Mouse (Mus musculus): ENCODE data around the gene St6galnac3. TPM values are rescaled to one million over a fixed set of nuclear protein-coding genes. Genes with fewer than 3 reads are reported as not detected.

Gene St6galnac3
- polyA plus RNA-seq, 1 experiment from 2014 or later: 23.2 TPM

GRCm38 (mm10) chr3:153701752-153702740, 22.9 kb downstream of the St6galnac3 start:
- no peak for ATAC-seq
- 42% methylated on average over 15 of the region's 15 CpGs for WGBS
- Histone ChIP-seq H3K27ac (ENCODE audit: low read depth, low read length) (no peak overlapping the region), H3K9ac (ENCODE audit: low read depth, low read length) (no peak overlapping the region), H3K4me3 (ENCODE audit: low read length) (no peak overlapping the region), H3K36me3 (ENCODE audit: control insufficient read depth, insufficient read depth, low read length) (no peaks in the 10 kb centered on the region), H3K27me3 (replicated peaks; ENCODE audit: control insufficient read depth, insufficient read depth, low read length) (no peaks in the 10 kb centered on the region), H3K9me3 (ENCODE audit: control insufficient read depth, low read length) (no peaks in the 10 kb centered on the region), H3K4me2 (ENCODE audit: low read length) (no peak overlapping the region), H3K4me1 (ENCODE audit: control insufficient read depth, insufficient read depth, low read depth, low read length) (peaks cover 3% of the 10 kb centered on the region; the same call in 1 of the 2 replicates)

GRCm38 (mm10) chr3:153701172-153701571, 23.8 kb downstream of the St6galnac3 start:
- 74% methylated on average over 7 of the region's 7 CpGs for WGBS
- no peak for ATAC-seq
- Histone ChIP-seq H3K27ac (ENCODE audit: low read depth, low read length) (no peak overlapping the region), H3K9ac (ENCODE audit: low read depth, low read length) (no peak overlapping the region), H3K27me3 (replicated peaks; ENCODE audit: control insufficient read depth, insufficient read depth, low read length) (no peaks in the 10 kb centered on the region), H3K4me3 (ENCODE audit: low read length) (no peak overlapping the region), H3K4me2 (ENCODE audit: low read length) (no peak overlapping the region), H3K9me3 (ENCODE audit: control insufficient read depth, low read length) (no peaks in the 10 kb centered on the region), H3K36me3 (ENCODE audit: control insufficient read depth, insufficient read depth, low read length) (no peaks in the 10 kb centered on the region), H3K4me1 (ENCODE audit: control insufficient read depth, insufficient read depth, low read depth, low read length) (peaks cover 3% of the 10 kb centered on the region; the same call in 1 of the 2 replicates)

DNA sequence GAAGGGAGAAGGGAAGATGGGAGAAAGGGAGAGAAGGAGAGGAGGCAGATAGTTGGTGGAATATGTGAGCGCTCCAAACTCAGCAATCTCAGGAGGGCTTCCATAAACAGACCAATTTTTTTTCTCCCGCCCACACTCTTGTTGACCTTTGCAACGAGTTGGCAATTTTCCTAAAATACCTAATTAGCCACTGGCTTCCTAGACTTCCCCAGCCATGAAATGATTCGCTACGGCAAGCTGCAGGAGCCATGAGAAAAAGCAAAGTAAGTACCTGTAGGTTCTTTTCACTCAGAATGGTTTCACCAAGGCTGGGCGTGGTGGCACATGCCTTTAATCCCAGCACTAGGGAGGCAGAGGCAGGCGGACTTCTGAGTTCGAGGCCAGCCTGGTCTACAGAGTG, 25.9 kb downstream of the St6galnac3 start:
- H3K4me3 ChIP-seq (ENCODE audit: low read length): no peak overlapping the region
- peaks cover 3% of the 10 kb centered on the region; the same call in 1 of the 2 replicates for H3K4me1 ChIP-seq (ENCODE audit: control insufficient read depth, insufficient read depth, low read depth, low read length)
- WGBS: 88% methylated on average over 8 of the region's 8 CpGs
- no peaks in the 10 kb centered on the region for H3K9me3 ChIP-seq (ENCODE audit: control insufficient read depth, low read length)
- no peaks in the 10 kb centered on the region for H3K36me3 ChIP-seq (ENCODE audit: control insufficient read depth, insufficient read depth, low read length)
- no peak overlapping the region for H3K9ac ChIP-seq (ENCODE audit: low read depth, low read length)
- no peaks in the 10 kb centered on the region for H3K27me3 ChIP-seq (replicated peaks; ENCODE audit: control insufficient read depth, insufficient read depth, low read length)
- H3K4me2 ChIP-seq (ENCODE audit: low read length): no peak overlapping the region
- ATAC-seq: no peak
- H3K27ac ChIP-seq (ENCODE audit: low read depth, low read length): no peak overlapping the region

DNA sequence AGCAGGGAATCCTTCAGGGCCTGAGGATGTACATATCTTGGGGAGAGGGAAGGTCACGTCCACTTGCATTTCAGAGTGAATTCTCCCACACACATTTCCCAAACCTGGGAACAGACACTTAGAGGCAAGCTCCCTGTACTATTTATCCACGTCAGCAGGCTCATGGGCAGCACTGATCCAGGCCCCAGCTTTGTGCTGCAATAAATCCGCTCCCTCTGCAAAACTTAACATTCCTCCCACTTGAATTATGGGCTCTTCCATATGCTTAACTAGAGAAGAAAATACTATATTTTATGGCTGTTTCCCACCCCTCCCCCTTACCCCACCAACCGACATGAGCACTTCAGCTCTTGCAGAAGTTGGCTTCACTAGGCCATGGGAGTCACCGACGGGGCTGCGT, 32.0 kb downstream of the St6galnac3 start:
- no peaks in the 10 kb centered on the region for H3K36me3 ChIP-seq (ENCODE audit: control insufficient read depth, insufficient read depth, low read length)
- no peak overlapping the region for H3K27ac ChIP-seq (ENCODE audit: low read depth, low read length)
- H3K27me3 ChIP-seq (replicated peaks; ENCODE audit: control insufficient read depth, insufficient read depth, low read length): no peaks in the 10 kb centered on the region
- H3K9ac ChIP-seq (ENCODE audit: low read depth, low read length): no peak overlapping the region
- H3K4me2 ChIP-seq (ENCODE audit: low read length): no peak overlapping the region
- H3K4me1 ChIP-seq (ENCODE audit: control insufficient read depth, insufficient read depth, low read depth, low read length): peaks cover 5% of the 10 kb centered on the region
- 78% methylated on average over 7 of the region's 7 CpGs for WGBS
- H3K4me3 ChIP-seq (ENCODE audit: low read length): no peak overlapping the region
- no peak for ATAC-seq
- H3K9me3 ChIP-seq (ENCODE audit: control insufficient read depth, low read length): no peaks in the 10 kb centered on the region

DNA sequence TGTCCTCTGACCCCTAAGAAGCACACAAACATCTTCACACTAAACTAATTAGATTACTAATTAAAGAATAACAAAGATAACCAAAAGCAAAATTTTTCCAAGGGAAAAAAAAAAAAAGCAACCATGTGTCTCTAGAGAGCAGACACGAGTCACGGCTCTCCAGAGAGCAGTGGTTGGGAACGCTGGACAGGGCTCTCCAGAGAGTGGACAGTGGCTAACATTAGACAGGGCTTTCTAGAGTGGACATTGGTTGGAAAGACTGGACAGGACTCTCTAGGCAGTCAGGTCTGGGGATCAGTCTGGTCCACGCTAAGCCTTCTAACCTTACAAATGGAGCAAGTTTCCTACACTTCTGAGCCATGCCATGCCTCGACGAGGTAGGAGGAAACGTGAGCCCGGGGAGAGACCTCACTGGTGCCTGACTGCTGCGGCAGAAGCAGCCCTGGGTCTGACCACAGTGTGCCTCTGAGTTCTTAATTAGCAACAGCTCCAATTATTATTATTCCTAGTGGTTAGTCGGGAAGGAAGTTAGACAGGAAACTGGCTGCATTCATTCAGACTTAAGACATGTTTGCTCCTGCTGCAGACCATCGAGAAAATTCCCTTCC, 32.7 kb downstream of the St6galnac3 start:
- Histone ChIP-seq H3K27ac (ENCODE audit: low read depth, low read length) (no peak overlapping the region), H3K4me2 (ENCODE audit: low read length) (no peak overlapping the region), H3K4me1 (ENCODE audit: control insufficient read depth, insufficient read depth, low read depth, low read length) (peaks cover 5% of the 10 kb centered on the region), H3K4me3 (ENCODE audit: low read length) (no peak overlapping the region), H3K9ac (ENCODE audit: low read depth, low read length) (no peak overlapping the region), H3K9me3 (ENCODE audit: control insufficient read depth, low read length) (no peaks in the 10 kb centered on the region), H3K27me3 (replicated peaks; ENCODE audit: control insufficient read depth, insufficient read depth, low read length) (no peaks in the 10 kb centered on the region), H3K36me3 (ENCODE audit: control insufficient read depth, insufficient read depth, low read length) (no peaks in the 10 kb centered on the region)
- WGBS: 76% methylated on average over 11 of the region's 11 CpGs
- ATAC-seq: no peak

DNA sequence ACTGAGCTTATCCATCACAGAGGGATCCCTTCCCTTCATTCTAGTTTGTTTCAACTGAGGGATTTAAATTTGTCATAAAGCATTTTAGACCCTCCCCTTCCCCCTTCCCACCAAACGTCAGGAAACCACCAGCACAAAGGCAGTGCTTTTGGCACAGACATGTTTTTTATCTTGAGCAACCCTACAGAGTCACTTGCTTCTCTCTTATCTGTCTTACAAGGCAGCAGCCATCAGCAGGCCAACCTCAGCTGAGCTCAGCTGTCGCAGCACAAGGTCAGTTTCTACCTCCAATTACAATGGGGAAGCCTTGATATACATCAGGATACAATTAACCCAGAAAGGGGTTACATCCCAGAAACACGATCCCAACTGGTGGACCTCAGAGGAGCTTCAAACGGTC, 33.4 kb downstream of the St6galnac3 start:
- Histone ChIP-seq H3K36me3 (ENCODE audit: control insufficient read depth, insufficient read depth, low read length) (no peaks in the 10 kb centered on the region), H3K27ac (ENCODE audit: low read depth, low read length) (no peak overlapping the region), H3K9me3 (ENCODE audit: control insufficient read depth, low read length) (no peaks in the 10 kb centered on the region), H3K4me3 (ENCODE audit: low read length) (no peak overlapping the region), H3K4me1 (ENCODE audit: control insufficient read depth, insufficient read depth, low read depth, low read length) (peaks cover 5% of the 10 kb centered on the region), H3K27me3 (replicated peaks; ENCODE audit: control insufficient read depth, insufficient read depth, low read length) (no peaks in the 10 kb centered on the region), H3K9ac (ENCODE audit: low read depth, low read length) (no peak overlapping the region), H3K4me2 (ENCODE audit: low read length) (no peak overlapping the region)
- no peak for ATAC-seq
- WGBS: 61% methylated on average over 4 of the region's 4 CpGs

- Histone ChIP-seq H3K9me3 (ENCODE audit: control insufficient read depth, low read length) (no peaks in the 10 kb centered on the region), H3K9ac (ENCODE audit: low read depth, low read length) (no peak overlapping the region; the same call in 1 of the 2 replicates), H3K36me3 (ENCODE audit: control insufficient read depth, insufficient read depth, low read length) (no peaks in the 10 kb centered on the region), H3K4me2 (ENCODE audit: low read length) (no peak overlapping the region), H3K4me1 (ENCODE audit: control insufficient read depth, insufficient read depth, low read depth, low read length) (peaks cover 5% of the 10 kb centered on the region), H3K4me3 (ENCODE audit: low read length) (no peak overlapping the region), H3K27ac (ENCODE audit: low read depth, low read length) (no peak overlapping the region), H3K27me3 (replicated peaks; ENCODE audit: control insufficient read depth, insufficient read depth, low read length) (no peaks in the 10 kb centered on the region)
- 81% methylated on average over 2 of the region's 2 CpGs for WGBS
- ATAC-seq: no peak; the same call in 1 of the 2 replicates
These were observed 34.4 kb downstream of the St6galnac3 start for GRCm38 (mm10) chr3:153690553-153690952.

DNA sequence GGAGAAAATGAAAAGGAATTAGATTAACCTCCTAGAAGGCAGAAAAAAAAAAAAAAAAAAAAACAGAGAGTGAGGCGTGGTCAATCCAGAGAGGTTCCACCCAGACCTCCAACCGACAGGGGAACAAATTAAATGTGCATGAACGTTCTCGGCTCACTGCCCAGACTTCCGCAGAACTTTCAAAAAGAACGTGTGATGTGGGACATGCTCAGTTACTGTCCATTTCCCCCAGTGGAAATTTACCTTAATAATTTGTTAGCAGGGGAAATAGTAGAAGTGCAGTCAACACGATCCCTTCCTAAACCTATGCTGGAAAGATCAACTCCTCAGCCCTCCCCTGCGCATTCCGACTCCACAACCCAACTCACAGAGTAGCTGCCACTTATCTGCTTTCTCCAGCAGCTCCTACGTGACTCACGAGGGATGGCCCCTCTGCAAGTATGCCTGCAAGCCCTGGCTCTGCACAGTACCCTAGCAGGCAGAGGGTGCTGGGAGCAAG, 35.1 kb downstream of the St6galnac3 start:
- no peaks in the 10 kb centered on the region for H3K27me3 ChIP-seq (replicated peaks; ENCODE audit: control insufficient read depth, insufficient read depth, low read length)
- H3K27ac ChIP-seq (ENCODE audit: low read depth, low read length): no peak overlapping the region
- peaks cover 5% of the 10 kb centered on the region for H3K4me1 ChIP-seq (ENCODE audit: control insufficient read depth, insufficient read depth, low read depth, low read length)
- no peaks in the 10 kb centered on the region for H3K9me3 ChIP-seq (ENCODE audit: control insufficient read depth, low read length)
- H3K4me2 ChIP-seq (ENCODE audit: low read length): no peak overlapping the region
- 57% methylated on average over 11 of the region's 11 CpGs for WGBS
- H3K4me3 ChIP-seq (ENCODE audit: low read length): no peak overlapping the region
- H3K36me3 ChIP-seq (ENCODE audit: control insufficient read depth, insufficient read depth, low read length): no peaks in the 10 kb centered on the region
- no peak for ATAC-seq
- H3K9ac ChIP-seq (ENCODE audit: low read depth, low read length): no peak overlapping the region

DNA sequence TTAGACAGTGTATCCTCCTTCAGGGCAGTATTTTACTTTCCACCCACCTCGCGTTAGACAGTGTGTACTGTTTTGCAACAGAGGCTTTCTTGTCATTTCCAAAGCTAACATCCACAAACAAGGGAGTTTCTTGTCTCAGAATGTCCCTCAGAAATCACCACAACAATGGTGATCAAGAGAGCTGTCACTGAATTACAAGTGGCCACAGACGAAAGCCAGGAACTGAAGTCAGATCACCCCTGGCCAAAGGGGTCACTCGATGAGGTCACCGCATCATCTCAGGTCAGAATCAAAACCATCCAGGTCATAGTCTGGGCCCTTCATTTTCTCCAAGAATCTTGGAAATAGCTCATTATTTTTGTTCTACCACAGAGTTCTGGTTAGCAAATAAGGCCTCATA, 37.1 kb downstream of the St6galnac3 start:
- no peak for ATAC-seq
- Histone ChIP-seq H3K4me2 (ENCODE audit: low read length) (no peak overlapping the region), H3K9ac (ENCODE audit: low read depth, low read length) (no peak overlapping the region), H3K4me1 (ENCODE audit: control insufficient read depth, insufficient read depth, low read depth, low read length) (peaks cover 5% of the 10 kb centered on the region), H3K27me3 (replicated peaks; ENCODE audit: control insufficient read depth, insufficient read depth, low read length) (no peaks in the 10 kb centered on the region), H3K4me3 (ENCODE audit: low read length) (no peak overlapping the region), H3K27ac (ENCODE audit: low read depth, low read length) (no peak overlapping the region), H3K36me3 (ENCODE audit: control insufficient read depth, insufficient read depth, low read length) (no peaks in the 10 kb centered on the region), H3K9me3 (ENCODE audit: control insufficient read depth, low read length) (no peaks in the 10 kb centered on the region)
- WGBS: 72% methylated on average over 5 of the region's 5 CpGs

Data from hindbrain, embryonic 16.5 days (tissue).